Mouse (Mus musculus) CH12.LX (cell line): ENCODE results near the gene Irx3.

Source experiments
- CTCF ChIP-seq, 2 experiments: IDR thresholded peaks in 1 of 2; conservative IDR thresholded peaks in 1 of 2; 2 replicates each; pipeline ENCODE4 v1.5.1; 2011 to 2012; ENCODE audit warnings: low read depth in 2 of 2, low read length in 2 of 2, improper control_type of control experiment in 1 of 2, inconsistent platforms in 1 of 2, mild to moderate bottlenecking in 1 of 2, moderate library complexity in 1 of 2
- EP300 ChIP-seq: IDR thresholded peaks from 2 replicates; pipeline ENCODE4 v1.6.1; 2011; ENCODE audit warnings: low read length, improper control_type of control experiment
- MAZ ChIP-seq: IDR thresholded peaks from 2 replicates; pipeline ENCODE4 v1.6.1; 2012; ENCODE audit warnings: low read depth, mild to moderate bottlenecking, inconsistent platforms, low read length, improper control_type of control experiment, moderate library complexity
- NELFE ChIP-seq: IDR thresholded peaks from 2 replicates; pipeline ENCODE4 v1.6.1; 2011; ENCODE audit warnings: low read depth, low read length, improper control_type of control experiment
- POLR2A ChIP-seq: IDR thresholded peaks from 2 replicates; pipeline ENCODE4 v1.6.1; 2011; ENCODE audit warnings: low read depth, mild to moderate bottlenecking, improper control_type of control experiment, low read length
- POLR2AphosphoS2 ChIP-seq: IDR thresholded peaks from 2 replicates; pipeline ENCODE4 v1.6.1; 2011; ENCODE audit warnings: low read depth, low read length, improper control_type of control experiment
- SMC3 ChIP-seq: IDR thresholded peaks from 2 replicates; pipeline ENCODE4 v1.6.1; 2011; ENCODE audit warnings: low read depth, low read length, improper control_type of control experiment

- TF ChIP-seq POLR2A (no peak), MAZ (no peak), SMC3 (no peak), POLR2AphosphoS2 (no peak), CTCF (conservative IDR thresholded peaks at IDR 0.05 in 1 of 2, IDR thresholded peaks at IDR 0.05 in 1 of 2; ENCODE audit: low read depth in 2 of 2, low read length in 2 of 2) (no peak), EP300 (no peak), NELFE (no peak)
These were observed 48.1 kb upstream of the Irx3 start for GRCm38 (mm10) chr8:91849984-91850383.
